Mouse (Mus musculus): ENCODE results near the gene Fbxl5. TPM values are rescaled to one million over a fixed set of nuclear protein-coding genes. Genes with fewer than 3 reads are reported as not detected.

Fbxl5 gene
- total RNA-seq, 4 experiments from 2014 or later, result 78.9 to 91.7 (median 86.3) TPM

Other genes with a start within 250 kb of the Fbxl5 start
- gene Cc2d2a, start 159.3 kb downstream of the Fbxl5 start, total RNA-seq (2022), result 10 to 100 TPM; 16.9 to 19.0 (median 17.3) TPM
- gene Bst1, start 2.8 kb downstream of the Fbxl5 start, total RNA-seq (2022), result not detected
- gene Cd38, start 46.9 kb upstream of the Fbxl5 start, total RNA-seq (2022), result 1 to 10 TPM; 1.5 to 2.5 (median 1.8) TPM
- 10 to 100 TPM in 3 of 4 experiments, 1 to 10 TPM in 1; 9.8 to 14.9 (median 12.7) TPM for gene Gm7879, start 91.5 kb upstream of the Fbxl5 start, total RNA-seq (2022)
- gene Fgfbp1, start 160.1 kb upstream of the Fbxl5 start, total RNA-seq (2022), result 1 to 10 TPM; 2.7 to 4.4 (median 3.3) TPM